Mouse (Mus musculus) lung, postnatal 0 days (tissue): Measurements from ENCODE around the gene Gimap7.

Source experiments
- CTCF ChIP-seq: IDR thresholded peaks from 2 replicates; pipeline ENCODE4 v1.5.1; 2016; ENCODE audit warnings: antibody characterized with exemption, mild to moderate bottlenecking
- EP300 ChIP-seq: IDR thresholded peaks from 2 replicates; pipeline ENCODE4 v1.6.1; 2016; ENCODE audit warnings: antibody characterized with exemption, mild to moderate bottlenecking, control low read depth

- TF ChIP-seq CTCF (no peak), EP300 (no peak)
These were observed 14.5 kb downstream of the Gimap7 start for GRCm38 (mm10) chr6:48732864-48733304.
